Mouse (Mus musculus) cerebellum, adult 9-11 months (tissue): Measurements from ENCODE around the gene Uba7.
"Not testable (repeated sequence)": the region's sequence is repeated elsewhere in the genome, so short reads cannot be mapped to it uniquely, and the experiment has no call there.

Source experiments
- DNase-seq: peaks from one replicate; pipeline ENCODE4 v3.0.0; 2022

The Uba7 gene

DNA sequence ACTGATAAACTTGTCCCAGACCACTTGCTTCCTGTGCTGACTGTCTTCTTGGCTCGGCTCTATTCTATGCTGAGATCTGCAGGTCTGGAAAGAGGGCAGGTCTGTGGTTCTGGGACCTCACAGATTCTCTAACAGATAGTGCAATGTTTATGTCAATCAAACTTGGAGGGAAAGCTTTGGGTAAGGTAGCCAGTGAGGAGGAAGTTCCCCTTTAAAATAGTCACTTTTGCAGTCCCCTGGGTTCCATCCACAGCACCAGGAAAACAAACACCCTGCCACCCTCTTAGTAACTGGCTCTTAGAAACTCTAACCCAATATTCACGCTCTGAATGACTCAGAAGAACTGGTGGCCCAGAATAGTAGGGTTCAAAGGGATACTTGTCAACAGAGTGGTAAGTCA, 19.2 kb downstream of the Uba7 start:
- DNase-seq = no peak

GRCm38 (mm10) chr9:107995513-107995912, 20.2 kb downstream of the Uba7 start:
- DNase-seq = no peak

DNA sequence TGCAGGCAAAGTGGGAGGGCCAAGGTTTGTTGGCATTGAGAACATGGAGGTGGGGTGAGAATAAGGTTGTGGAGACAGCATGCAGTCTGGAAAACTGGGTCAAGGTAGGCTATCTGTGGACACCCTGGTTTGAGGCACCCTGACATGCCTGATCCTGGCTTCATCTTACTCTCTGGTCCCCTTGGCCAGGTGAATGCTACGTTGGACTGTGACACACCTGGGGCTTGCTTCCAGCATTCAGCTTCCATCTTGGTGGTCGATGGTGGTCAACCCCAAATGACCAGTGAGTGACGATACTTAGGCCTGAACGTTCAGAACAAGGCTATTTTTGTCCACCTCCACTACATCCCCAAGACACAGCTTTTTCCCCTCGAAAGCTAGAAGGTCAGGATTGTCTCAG, 20.7 kb downstream of the Uba7 start, which contains the start of gene Gm20662:
Gene Gm20662, plus strand, starts transcription at position 301 of the 400 bp plus-strand sequence.
- DNase-seq = no peak

- peak; percentile 100 for DNase-seq
Observed at GRCm38 (mm10) chr9:108001922-108002770, 26.8 kb downstream of the Uba7 start, which contains the start of gene Ip6k1. Ip6k1 (plus strand) TSS chr9:108002501.

GRCm38 (mm10) chr9:108002778-108003530, 27.6 kb downstream of the Uba7 start:
- DNase-seq = no peak

DNA sequence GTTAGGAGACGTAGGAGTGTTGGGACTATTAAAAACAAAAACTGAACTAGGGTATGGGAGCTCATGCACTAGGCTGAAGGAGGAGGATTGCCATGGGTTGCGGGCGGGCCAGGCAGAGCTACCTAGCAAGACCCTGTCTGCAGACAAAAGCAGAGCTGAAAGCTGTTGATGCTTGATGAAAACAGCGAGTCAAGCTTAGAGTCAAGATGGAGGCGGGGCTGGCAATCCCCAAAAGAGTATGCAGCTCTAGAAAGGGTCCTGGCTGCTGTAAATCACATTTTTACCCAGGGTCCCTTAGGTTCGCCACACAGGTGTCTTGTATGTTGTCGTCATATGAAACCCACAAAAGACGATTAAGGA, 28.2 kb downstream of the Uba7 start:
- no peak for DNase-seq

GRCm38 (mm10) chr9:108008041-108008440, 32.7 kb downstream of the Uba7 start:
- no peak for DNase-seq

DNA sequence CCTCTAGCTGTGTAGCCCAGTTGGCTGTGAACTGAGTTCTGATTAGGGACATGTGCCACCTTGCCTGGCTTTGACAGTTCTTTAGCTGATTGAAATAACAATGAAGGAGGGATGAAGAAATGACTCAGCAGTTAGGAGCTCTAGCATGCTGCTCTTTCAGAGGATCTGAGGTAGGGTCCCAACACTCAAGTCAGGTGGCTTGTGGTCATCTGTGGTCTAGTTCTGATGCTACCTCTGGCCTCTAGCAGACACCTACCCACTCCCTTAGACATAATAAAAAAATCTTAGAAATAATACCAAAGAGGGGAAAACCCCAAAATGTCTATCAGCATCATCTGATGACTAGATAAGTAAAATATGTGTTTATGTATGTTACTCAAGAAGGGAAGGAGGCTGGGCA, 35.1 kb downstream of the Uba7 start:
- DNase-seq = no peak

- not testable (repeated sequence) for DNase-seq
Observed at GRCm38 (mm10) chr9:108013577-108013976, 38.3 kb downstream of the Uba7 start.

GRCm38 (mm10) chr9:108017127-108017526, 41.8 kb downstream of the Uba7 start:
- DNase-seq = no peak

GRCm38 (mm10) chr9:108020741-108021140, 45.4 kb downstream of the Uba7 start:
- no peak for DNase-seq

- DNase-seq = peak; percentile 28
Observed at GRCm38 (mm10) chr9:108023216-108023615, 47.9 kb downstream of the Uba7 start.

- no peak for DNase-seq
Observed at GRCm38 (mm10) chr9:108026584-108026983, 51.3 kb downstream of the Uba7 start.

- no peak for DNase-seq
Observed at GRCm38 (mm10) chr9:108027867-108028266, 52.6 kb downstream of the Uba7 start.

DNA sequence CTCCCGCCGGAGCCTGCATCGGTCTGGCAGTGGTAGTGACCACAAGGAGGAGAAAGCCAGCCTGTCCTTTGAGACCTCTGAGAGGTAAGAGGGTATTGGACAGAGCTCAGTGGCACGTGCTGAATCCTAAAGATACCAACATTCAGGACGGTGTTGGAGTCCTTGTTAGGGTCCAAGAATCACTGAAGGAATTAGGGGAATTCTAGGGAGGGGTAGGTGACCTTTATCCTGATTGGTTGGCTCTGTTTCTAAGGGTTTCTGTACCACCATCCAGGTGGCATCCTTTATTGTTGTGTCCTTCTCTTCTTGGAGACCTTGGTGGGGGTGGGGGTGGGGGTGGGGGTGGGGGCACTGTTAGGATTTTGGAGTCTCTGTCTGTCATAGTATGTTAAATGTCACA, 56.8 kb downstream of the Uba7 start:
- no peak for DNase-seq
